Mouse (Mus musculus) spleen, adult 2 months (tissue): Measurements from ENCODE around the gene Cd81.

Experiments used
- CTCF ChIP-seq: fragments of 200-500 bp; IDR thresholded peaks from 2 replicates; pipeline ENCODE4 v1.5.1; 2011; ENCODE audit warnings: mild to moderate bottlenecking, inconsistent platforms; ENCODE audit not compliant: insufficient read depth, insufficient read length, insufficient replicate concordance; ENCODE audit errors: extremely low read depth
- POLR2A ChIP-seq: fragments of 200-500 bp; IDR thresholded peaks from 2 replicates; pipeline ENCODE4 v1.6.1; 2011; ENCODE audit warnings: low read depth, low read length, inconsistent platforms

DNA sequence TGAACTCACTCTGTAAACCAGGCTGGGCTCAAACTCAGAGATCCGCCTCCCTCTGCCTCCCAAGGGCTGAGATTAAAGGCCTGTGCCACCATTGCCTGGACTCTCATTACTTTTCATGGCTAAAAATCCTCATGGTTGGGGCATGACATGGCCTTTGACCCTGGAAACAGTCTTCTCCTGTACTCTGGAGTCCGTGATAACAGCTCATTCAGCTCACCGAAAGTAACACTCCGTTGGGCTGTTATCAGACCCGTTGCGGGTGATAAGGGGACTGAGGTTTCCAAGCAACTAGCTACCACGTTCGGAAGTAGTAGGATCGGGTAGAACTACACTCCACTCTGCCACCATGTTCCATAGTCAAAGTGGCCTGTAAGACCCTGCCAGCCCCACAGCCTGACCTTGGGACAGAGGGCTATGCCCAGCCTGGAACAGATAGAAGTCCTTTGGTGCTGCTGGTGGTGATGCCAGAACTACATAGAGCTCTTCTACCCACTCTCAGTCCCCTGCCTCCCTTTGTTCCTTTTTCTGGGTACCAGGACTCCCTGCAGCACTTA is 5.2 kb downstream of the Cd81 start:
- no peak for TF ChIP-seq POLR2A
- TF ChIP-seq CTCF, result no peak
